Mouse (Mus musculus) bone marrow macrophage, adult 2 months (primary cell): ENCODE measurements around the gene Ccdc88c.

Experiments
- CTCF ChIP-seq: IDR thresholded peaks from 2 replicates; pipeline ENCODE4 v1.5.1; 2012; ENCODE audit warnings: low read depth, mild to moderate bottlenecking, low read length, moderate library complexity
- POLR2A ChIP-seq: IDR thresholded peaks from 2 replicates; pipeline ENCODE4 v1.6.1; 2012; ENCODE audit warnings: mild to moderate bottlenecking, low read depth, low read length, borderline replicate concordance

- TF ChIP-seq CTCF = no peak
- no peak for TF ChIP-seq POLR2A
These were observed 43.6 kb downstream of the Ccdc88c start for GRCm38 (mm10) chr12:100985050-100985792.
